Mouse (Mus musculus) heart, embryonic 16.5 days (tissue): ENCODE data around the gene Igdcc3. TPM values are rescaled to one million over a fixed set of nuclear protein-coding genes. Genes with fewer than 3 reads are reported as not detected.
"Not testable (repeated sequence)": the region's sequence is repeated elsewhere in the genome, so short reads cannot be mapped to it uniquely, and the experiment has no call there.

ENCODE experiments used
- ATAC-seq: fragments of 200-750 bp; cut with Nextera tagmentation; replicated peaks from 2 replicates; pipeline ENCODE4 v1.8.0; 2017; ENCODE audit warnings: moderate number of reproducible peaks; ENCODE audit not compliant: insufficient read depth, low FRiP score; ENCODE audit errors: extremely low read depth
- H3K27ac ChIP-seq: fragments of 300-500 bp; sonication (generic); 2 replicates; pipeline ENCODE4 v1.5.1; 2014; ENCODE audit warnings: mild to moderate bottlenecking, low read length, control low read depth, moderate library complexity
- H3K27me3 ChIP-seq: fragments of 300-500 bp; sonication (generic); 2 replicates; pipeline ENCODE4 v1.6.1; 2014; ENCODE audit warnings: low read length, mixed read lengths; ENCODE audit not compliant: control insufficient read depth, insufficient read depth
- H3K36me3 ChIP-seq: fragments of 300-500 bp; sonication (generic); 2 replicates; pipeline ENCODE4 v1.6.1; 2014; ENCODE audit not compliant: control insufficient read depth, insufficient read depth
- H3K4me1 ChIP-seq: fragments of 300-500 bp; sonication (generic); 2 replicates; pipeline ENCODE4 v1.6.1; 2014; ENCODE audit warnings: low read length, mixed read lengths; ENCODE audit not compliant: control insufficient read depth, insufficient read depth
- H3K4me2 ChIP-seq: fragments of 300-500 bp; sonication (generic); 2 replicates; pipeline ENCODE4 v1.6.1; 2014; ENCODE audit warnings: low read depth, mild to moderate bottlenecking, control low read depth, low read length
- H3K4me3 ChIP-seq: fragments of 300-500 bp; sonication (generic); 2 replicates; pipeline ENCODE4 v1.5.1; 2014; ENCODE audit warnings: mild to moderate bottlenecking, control low read depth, low read length
- H3K9ac ChIP-seq: fragments of 300-500 bp; sonication (generic); 2 replicates; pipeline ENCODE4 v1.6.1; 2014; ENCODE audit warnings: low read length, control low read depth
- H3K9me3 ChIP-seq: fragments of 300-500 bp; sonication (generic); replicated peaks from 2 replicates; pipeline ENCODE4 v1.6.1; 2016; ENCODE audit warnings: low read length; ENCODE audit not compliant: control insufficient read depth
- WGBS: fragments of 180-500 bp; shearing (Covaris S2); extraction: QIAGEN DNeasy Blood & Tissue Kit; methylation state at CpG from one replicate; pipeline ENCODE4 v1.1.7; 2014; 5-methylcytosine and 5-hydroxymethylcytosine counted together
- polyA plus RNA-seq: library from polyadenylated mRNA; unstranded; fragments of >200 nt; fragmentation: Nextera tagmentation; extraction: Ambion mirVana; gene quantifications from 2 replicates; pipeline ENCODE4 v1.2.1, GENCODE M21; 2015

Igdcc3 gene
- polyA plus RNA-seq, 1 experiment from 2014 or later: 0.17 TPM

- peak overlapping the region; percentile 91 for H3K9ac ChIP-seq
- ATAC-seq: peak; percentile 96
- peaks cover 11% of the 10 kb centered on the region for H3K4me1 ChIP-seq
- H3K4me2 ChIP-seq: peak overlapping the region; percentile 97
- no peaks in the 10 kb centered on the region for H3K36me3 ChIP-seq
- peak overlapping the region; percentile 77 for H3K27ac ChIP-seq
- under 1% methylated on average over 59 of the region's 59 CpGs for WGBS
- no peaks in the 10 kb centered on the region for H3K27me3 ChIP-seq
- peak overlapping the region; percentile 77 for H3K4me3 ChIP-seq
- no peaks in the 10 kb centered on the region for H3K9me3 ChIP-seq
These were observed 73.9 kb downstream of the Igdcc3 start for GRCm38 (mm10) chr9:65214778-65215493.

DNA sequence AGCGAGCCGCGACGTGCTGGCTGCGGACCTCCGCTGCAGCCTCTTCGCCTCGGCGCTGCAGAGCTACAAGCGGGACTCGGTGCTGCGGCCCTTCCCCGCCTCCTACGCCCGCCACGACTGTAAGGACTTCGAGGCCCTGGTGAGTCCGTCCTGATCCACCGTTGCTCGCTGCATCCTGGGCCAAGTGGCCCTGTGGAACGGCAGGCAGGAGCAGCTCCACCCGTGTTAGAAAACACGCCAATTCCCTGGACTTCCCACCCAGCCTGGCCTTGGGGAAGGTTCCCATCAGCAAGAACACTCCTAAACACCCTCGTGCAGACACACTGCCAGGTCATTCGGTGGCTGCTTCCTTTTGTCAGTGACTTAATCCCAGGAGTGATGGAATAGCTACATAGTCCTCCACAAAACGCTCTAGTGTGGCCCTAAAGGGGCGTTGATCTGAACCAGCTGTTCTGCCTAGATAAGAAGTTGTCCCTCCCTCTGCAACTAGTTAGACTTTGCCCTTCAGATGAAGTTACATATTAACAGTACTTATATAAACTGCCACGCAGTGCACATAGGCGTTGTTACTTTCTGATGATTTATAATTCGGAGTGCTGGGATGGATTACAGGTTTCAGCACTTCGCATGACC, 74.6 kb downstream of the Igdcc3 start:
- Histone ChIP-seq H3K4me1 (peaks cover 11% of the 10 kb centered on the region), H3K4me2 (peak overlapping the region; percentile 97), H3K9ac (peak overlapping the region; percentile 91), H3K27me3 (no peaks in the 10 kb centered on the region), H3K36me3 (no peaks in the 10 kb centered on the region), H3K4me3 (peak overlapping the region; percentile 77), H3K9me3 (no peaks in the 10 kb centered on the region), H3K27ac (peak overlapping the region; percentile 77)
- 9% methylated on average over 31 of the region's 31 CpGs for WGBS
- ATAC-seq: peak; percentile 2; the same call in 1 of the 2 replicates

- Histone ChIP-seq H3K27ac (no peak overlapping the region; the same call in 1 of the 2 replicates), H3K4me1 (peaks cover 11% of the 10 kb centered on the region), H3K36me3 (no peaks in the 10 kb centered on the region), H3K27me3 (no peaks in the 10 kb centered on the region), H3K4me3 (no peak overlapping the region), H3K9ac (no peak overlapping the region), H3K4me2 (peak overlapping the region; percentile 16; the same call in 1 of the 2 replicates), H3K9me3 (no peaks in the 10 kb centered on the region)
- ATAC-seq: no peak
- 55% methylated on average over 8 of the region's 8 CpGs for whole genome bisulfite sequencing
These were observed 76.0 kb downstream of the Igdcc3 start for GRCm38 (mm10) chr9:65216972-65217371.

DNA sequence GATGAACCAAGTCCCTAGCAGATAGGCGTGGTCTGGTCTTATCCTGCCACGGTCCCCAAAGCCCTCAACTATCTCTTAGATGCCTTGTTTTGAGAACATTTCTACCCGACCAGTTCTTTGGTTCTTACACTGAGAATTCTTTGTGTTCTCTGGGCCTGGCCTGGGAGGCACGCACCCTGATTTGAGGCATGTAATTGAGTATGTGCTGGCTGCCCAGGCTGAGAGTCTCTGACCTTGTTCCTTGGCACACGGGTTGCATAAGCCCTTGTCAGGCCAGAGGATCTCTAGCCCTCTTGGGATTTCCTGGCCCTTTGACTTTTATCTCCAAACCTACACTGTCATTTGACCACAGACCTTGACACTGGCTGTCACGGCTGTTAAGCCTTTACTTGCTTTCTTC, 76.7 kb downstream of the Igdcc3 start:
- no peak overlapping the region for H3K4me3 ChIP-seq
- H3K4me2 ChIP-seq: no peak overlapping the region
- peaks cover 11% of the 10 kb centered on the region for H3K4me1 ChIP-seq
- H3K36me3 ChIP-seq: no peaks in the 10 kb centered on the region
- ATAC-seq: no peak
- no peak overlapping the region for H3K9ac ChIP-seq
- H3K27ac ChIP-seq: peak overlapping the region; percentile 5; the same call in 1 of the 2 replicates
- 58% methylated on average over 6 of the region's 6 CpGs for WGBS
- H3K27me3 ChIP-seq: no peaks in the 10 kb centered on the region
- no peaks in the 10 kb centered on the region for H3K9me3 ChIP-seq

DNA sequence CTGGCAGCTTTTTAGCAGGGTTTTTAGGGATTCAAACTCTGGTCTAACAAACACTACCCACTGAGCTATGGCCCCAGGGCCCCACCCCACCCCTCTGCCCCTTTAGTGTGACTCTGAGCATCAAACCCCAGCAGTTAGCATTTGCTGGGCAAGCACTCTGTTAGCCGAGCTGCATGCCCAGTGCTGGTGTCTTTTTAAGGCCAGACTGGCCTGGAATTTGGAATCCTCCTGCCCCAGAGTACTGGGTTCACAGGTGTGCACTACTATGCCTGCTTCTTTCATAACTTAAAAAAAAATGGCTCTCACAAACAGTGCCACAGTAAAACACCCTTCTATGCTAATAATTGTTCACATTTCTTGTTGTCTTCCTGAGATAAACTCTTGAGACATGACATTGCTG, 77.9 kb downstream of the Igdcc3 start:
- H3K4me3 ChIP-seq: no peak overlapping the region
- no peaks in the 10 kb centered on the region for H3K36me3 ChIP-seq
- H3K27me3 ChIP-seq: no peaks in the 10 kb centered on the region
- WGBS: 59% methylated on average over 1 of the region's 1 CpGs
- no peak overlapping the region for H3K9ac ChIP-seq
- ATAC-seq: no peak
- H3K4me1 ChIP-seq: peaks cover 11% of the 10 kb centered on the region
- H3K4me2 ChIP-seq: no peak overlapping the region
- H3K27ac ChIP-seq: no peak overlapping the region
- H3K9me3 ChIP-seq: no peaks in the 10 kb centered on the region

DNA sequence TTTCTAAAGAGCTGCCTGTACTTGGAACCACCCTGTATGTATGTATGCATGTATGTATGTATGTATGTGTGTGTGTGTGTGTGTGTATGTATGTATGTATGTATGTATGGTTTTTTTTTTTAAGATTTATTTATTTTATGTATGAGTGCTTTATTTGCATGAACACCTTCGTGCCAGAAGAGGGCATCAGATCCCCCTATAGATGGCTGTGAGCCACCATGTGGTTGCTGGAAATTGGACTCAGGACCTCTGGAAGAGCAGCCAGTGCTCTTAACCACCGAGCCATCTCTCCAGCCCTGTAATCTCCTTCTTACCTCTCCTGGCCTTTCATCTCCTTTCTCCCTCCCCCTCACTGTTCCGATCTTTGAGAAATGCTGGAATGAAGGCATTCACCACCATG, 79.4 kb downstream of the Igdcc3 start:
- 39% methylated on average over 3 of the region's 3 CpGs for WGBS
- not testable (repeated sequence) for ATAC-seq, H3K4me2 ChIP-seq, H3K36me3 ChIP-seq, H3K27ac ChIP-seq, H3K4me3 ChIP-seq, H3K9me3 ChIP-seq, H3K27me3 ChIP-seq, H3K9ac ChIP-seq
- H3K4me1 ChIP-seq: peaks cover 11% of the 10 kb centered on the region

GRCm38 (mm10) chr9:65223927-65224326, 82.9 kb downstream of the Igdcc3 start:
- 84% methylated on average over 6 of the region's 6 CpGs for WGBS
- Histone ChIP-seq H3K27me3 (no peaks in the 10 kb centered on the region), H3K4me3 (no peak overlapping the region), H3K9me3 (no peaks in the 10 kb centered on the region), H3K36me3 (0 out of 2 replicates have a peak, but pooled peaks cover 3% of the 10 kb centered on the region), H3K9ac (no peak overlapping the region), H3K27ac (no peak overlapping the region), H3K4me1 (no peaks in the 10 kb centered on the region), H3K4me2 (no peak overlapping the region)
- no peak for ATAC-seq

GRCm38 (mm10) chr9:65225795-65226194, 84.8 kb downstream of the Igdcc3 start:
- 28% methylated on average over 4 of the region's 4 CpGs for WGBS
- H3K4me1 ChIP-seq: no peaks in the 10 kb centered on the region
- H3K9me3 ChIP-seq: no peaks in the 10 kb centered on the region
- no peaks in the 10 kb centered on the region for H3K27me3 ChIP-seq
- H3K4me3 ChIP-seq: no peak overlapping the region
- H3K4me2 ChIP-seq: no peak overlapping the region
- no peak overlapping the region for H3K9ac ChIP-seq
- H3K27ac ChIP-seq: no peak overlapping the region
- H3K36me3 ChIP-seq: peaks cover 5% of the 10 kb centered on the region; the same call in 1 of the 2 replicates
- ATAC-seq: no peak

GRCm38 (mm10) chr9:65230250-65230649, 89.3 kb downstream of the Igdcc3 start:
- no peaks in the 10 kb centered on the region for H3K9me3 ChIP-seq
- H3K27ac ChIP-seq: no peak overlapping the region
- 71% methylated on average over 6 of the region's 6 CpGs for WGBS
- H3K36me3 ChIP-seq: peaks cover 9% of the 10 kb centered on the region
- no peak overlapping the region for H3K4me3 ChIP-seq
- no peaks in the 10 kb centered on the region for H3K4me1 ChIP-seq
- no peak for ATAC-seq
- H3K9ac ChIP-seq: no peak overlapping the region
- H3K4me2 ChIP-seq: no peak overlapping the region
- no peaks in the 10 kb centered on the region for H3K27me3 ChIP-seq
